Mouse (Mus musculus): ENCODE results near the gene Cdkn2aipnl. TPM values are rescaled to one million over a fixed set of nuclear protein-coding genes. Genes with fewer than 3 reads are reported as not detected.
A peak's percentile ranks its signal among the peaks of the same experiment; 100 is the strongest.

Cdkn2aipnl gene
- total and polyA plus RNA-seq, 3 experiments = 9.9 to 22.2 (median 15.2) TPM

DNA sequence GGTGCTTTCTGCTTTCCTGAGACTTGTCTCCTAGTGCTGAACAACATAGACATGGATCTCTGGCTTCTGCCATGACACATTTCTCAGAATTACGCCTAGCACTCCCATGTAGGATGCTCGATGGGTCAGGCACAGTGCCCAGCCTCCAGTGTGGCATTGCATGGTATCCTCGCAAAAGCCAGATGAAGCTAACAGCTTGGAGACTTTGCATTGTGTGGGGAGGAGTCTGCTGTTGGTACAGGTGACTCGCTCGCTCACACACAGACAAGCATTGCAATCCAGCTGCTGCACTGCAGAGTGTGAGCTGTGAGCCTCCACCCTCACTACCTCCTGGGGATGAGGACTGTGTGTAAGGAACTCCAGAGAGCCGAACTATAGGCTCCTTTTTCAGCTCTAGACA, 21.3 kb upstream of the Cdkn2aipnl start:
- DNase-seq = no peak

DNA sequence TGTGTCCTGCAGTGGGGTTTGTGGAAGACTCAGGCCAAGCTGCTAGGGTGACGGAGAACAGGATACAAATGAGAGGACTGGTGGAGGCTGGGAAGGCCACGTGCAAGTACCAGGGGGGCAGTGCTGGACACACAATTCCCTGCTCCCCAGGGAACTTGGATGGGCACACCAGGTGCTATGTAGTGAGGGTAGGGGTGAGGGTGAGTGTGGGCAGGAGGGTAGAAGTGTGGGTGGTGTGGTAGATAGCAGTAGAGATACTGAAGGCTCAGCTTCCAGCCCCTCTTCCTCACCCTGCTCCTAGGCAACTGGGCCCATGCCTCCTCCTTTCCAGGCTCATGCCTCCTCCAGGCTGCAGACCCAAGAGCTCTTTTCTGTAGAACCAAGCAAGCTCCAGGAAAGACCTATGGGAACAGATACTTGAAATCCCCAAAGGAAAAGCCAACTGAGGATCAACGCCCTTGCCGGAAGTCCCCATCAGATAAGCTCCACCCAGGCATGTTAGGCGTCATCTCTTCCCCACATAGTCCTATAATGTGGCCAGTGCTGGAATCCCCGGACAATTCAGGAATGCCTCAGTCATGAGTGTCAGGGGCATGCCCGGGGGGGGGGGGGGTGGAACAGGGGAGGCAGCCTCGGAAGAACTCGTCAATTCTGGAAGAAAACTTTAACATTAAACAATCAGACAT, 18.2 kb upstream of the Cdkn2aipnl start:
- no peak for DNase-seq

- no peak for DNase-seq
Observed at GRCm38 (mm10) chr11:51949919-51950318, 17.5 kb upstream of the Cdkn2aipnl start.

- no peak for DNase-seq
Observed at GRCm38 (mm10) chr11:51951861-51952420, 15.5 kb upstream of the Cdkn2aipnl start.

DNA sequence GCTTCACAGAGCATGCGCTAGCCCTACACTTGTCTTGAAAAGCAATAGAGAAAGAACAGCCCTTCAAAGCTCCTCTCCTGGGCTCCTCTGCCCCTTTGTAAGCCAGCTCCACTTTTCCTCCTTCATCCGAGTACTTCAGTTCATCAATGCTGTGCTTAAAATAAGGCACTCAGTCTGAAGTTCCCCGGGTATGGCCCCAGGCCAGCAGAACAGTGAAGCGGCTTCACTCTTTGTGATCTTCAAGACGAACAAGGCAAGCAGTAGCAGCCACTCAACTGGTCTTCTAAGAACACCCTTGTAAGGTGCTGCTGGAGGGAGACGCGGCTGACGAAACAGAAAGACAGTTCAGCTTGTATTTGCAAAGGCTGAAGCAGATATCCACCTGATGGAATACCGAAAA, 11.3 kb upstream of the Cdkn2aipnl start:
- no peak for DNase-seq

DNA sequence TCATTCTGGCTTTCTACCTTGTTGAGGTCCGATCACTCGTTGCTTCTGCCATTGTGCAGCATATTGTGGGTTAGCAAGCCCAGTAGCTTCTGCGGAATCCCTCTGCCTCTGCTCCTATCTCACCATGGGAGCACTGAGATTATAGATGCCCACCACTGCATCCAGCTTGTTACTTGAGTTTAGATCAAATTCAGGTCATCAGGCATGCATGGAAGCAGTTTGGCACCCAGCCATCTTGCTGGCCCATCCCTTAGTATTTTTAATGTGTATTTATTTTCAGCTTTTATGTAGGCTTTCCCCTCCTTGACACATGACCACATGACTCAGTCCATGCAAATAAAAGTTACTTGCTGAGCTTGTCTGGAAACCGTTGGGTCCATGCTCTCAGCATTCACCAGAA, 9.7 kb upstream of the Cdkn2aipnl start:
- DNase-seq = no peak

DNA sequence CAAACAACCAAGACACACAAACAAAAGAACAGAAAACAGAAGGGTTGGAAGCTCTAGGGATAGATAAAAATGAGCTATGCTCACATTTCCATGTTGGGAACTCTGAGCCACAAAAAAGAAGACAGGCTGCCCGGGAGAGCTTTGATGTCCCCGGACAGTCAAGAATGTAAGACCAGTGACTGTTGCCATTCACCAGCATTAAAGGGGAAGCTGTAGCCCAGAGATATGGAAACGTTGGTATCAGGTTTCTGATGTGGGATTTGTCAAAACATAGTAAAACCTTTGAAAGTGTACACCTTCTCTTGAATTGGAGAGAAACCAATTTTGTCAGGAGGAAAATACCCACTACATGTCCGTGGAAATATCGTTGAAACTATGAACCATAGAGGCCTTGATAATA, 8.0 kb upstream of the Cdkn2aipnl start:
- DNase-seq = no peak

DNA sequence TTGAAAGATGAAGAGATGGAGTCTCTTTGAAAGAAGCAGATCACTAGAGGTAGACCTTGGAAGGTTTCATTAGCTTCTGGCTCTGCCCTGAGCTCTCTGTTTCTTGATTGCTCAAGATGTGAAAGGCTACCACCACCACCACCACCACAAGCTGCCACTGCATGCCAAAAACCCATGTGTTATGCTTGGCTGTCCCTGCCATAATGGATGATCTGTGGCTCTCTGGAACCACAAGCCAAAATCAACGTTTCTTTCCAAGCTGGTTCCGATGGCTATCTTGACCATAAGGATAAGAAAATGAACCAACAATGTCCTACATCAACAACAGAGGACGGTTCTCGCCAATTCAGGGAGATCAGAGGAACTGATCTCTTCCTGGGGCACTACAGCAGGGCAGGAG, 7.4 kb upstream of the Cdkn2aipnl start:
- DNase-seq = no peak

DNA sequence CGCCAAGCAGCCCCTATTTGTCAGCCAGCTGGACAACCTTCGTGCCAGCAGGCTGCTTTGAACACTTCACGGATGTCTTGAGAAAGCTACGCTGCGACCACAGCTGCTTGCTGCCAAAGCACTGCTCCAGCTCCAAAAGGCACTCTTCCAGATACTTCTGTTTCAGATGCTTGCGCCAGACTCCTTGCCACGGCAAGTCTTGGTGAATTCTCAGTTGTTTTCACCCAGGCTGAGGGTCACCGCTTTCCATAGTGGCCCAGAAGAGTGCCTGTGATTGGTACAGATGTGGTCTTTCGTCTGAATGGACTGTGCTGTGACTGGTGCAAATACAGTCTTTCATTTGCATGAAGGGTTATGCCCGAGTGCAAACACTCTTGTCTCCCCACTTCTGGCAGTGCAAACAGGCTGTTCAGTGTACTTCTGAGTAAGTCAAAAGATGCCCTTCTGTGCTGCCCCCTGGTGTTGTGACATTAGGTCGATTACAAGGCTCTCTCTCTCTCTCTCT, 6.4 kb upstream of the Cdkn2aipnl start:
- DNase-seq = peak; percentile 37

DNA sequence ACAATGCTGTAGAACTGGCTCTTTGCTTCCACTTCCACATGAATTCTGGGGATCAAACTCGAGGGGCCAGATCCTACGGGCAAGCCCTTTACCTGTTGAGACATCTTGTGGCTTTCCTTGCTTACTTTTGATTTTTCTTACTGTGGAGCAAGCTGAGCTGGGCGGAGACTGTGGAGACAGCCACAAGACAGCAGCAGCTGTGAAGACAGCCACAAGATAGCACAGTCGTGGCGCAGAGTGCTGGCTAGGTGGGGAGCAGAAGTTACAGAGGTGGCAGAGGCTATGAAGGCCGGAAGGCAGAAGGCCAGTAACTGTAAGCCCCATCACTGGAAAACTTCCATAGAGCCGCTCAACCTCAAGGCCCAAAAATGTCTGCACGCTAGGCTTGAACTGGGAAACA, 5.7 kb upstream of the Cdkn2aipnl start:
- DNase-seq = no peak

DNA sequence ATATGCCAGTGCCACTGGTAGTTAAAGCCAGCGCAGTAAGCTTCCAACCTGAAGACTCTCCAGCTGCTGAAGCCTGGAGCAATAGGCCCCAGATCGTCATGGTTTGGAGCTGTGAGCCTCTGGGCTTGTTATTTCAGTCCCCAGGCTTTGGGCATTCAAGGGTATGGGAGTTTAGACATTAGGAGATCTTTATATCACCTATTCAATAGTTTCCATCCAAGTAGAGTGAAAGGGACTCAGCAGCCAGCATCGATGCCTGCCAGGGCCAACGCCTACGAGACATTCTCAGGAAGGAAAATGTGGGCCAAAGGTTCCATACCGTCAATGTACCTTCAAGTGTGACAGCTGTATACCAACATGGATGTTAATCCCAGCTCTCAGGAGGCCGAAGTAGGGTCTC, 5.2 kb upstream of the Cdkn2aipnl start:
- no peak for DNase-seq

- DNase-seq = no peak
Observed at GRCm38 (mm10) chr11:51966651-51967050, 810 bp upstream of the Cdkn2aipnl start.

DNA sequence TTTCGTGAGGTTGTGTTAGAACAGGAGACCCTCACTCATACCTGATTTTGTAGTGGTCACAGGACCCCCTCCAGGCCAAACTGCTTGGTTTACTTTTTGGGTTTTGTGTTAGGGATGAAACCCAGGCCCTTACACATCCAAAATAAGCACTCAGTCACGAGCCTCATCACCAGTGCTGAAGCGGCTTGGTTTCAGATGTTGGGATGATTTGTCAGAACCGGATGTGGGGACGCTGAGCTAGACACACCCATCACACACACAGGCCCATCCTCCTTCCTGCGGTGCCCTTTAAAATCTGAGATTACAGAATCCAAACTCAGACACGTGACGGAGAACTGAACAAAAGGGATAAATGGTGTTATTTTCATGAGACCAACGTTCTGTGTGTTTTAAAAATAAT, 1.4 kb downstream of the Cdkn2aipnl start:
- DNase-seq = no peak

GRCm38 (mm10) chr11:51969511-51969910, 2.0 kb downstream of the Cdkn2aipnl start:
- no peak for DNase-seq

DNA sequence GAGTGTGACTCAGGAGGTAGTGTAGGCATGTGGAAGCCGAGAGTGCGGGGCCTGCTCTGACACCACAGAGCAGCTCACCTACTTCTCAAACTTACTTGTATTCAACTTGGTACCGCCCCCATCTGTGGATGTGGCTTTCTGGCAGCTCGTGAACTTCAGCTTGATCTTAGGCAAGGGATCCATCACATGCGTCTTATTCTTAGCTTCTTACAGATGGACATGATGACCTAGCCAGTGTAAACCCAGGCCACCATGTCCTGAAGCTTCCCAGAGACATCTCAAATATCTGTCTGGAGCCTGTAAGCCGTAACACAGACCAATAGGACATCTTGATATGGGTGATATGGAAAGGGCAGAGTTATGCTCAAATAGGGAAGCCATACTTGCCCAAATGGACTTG, 4.2 kb downstream of the Cdkn2aipnl start:
- DNase-seq = no peak

GRCm38 (mm10) chr11:51999611-52000289, 32.3 kb downstream of the Cdkn2aipnl start:
- peak; percentile 84 for DNase-seq

- peak; percentile 96 for DNase-seq
Observed at GRCm38 (mm10) chr11:52000290-52000962, 33.0 kb downstream of the Cdkn2aipnl start, which contains the start of gene Ube2b. Gene Ube2b (minus strand): TSS chr11:52000762.

GRCm38 (mm10) chr11:52001341-52001740, 33.9 kb downstream of the Cdkn2aipnl start:
- DNase-seq = no peak

- no peak for DNase-seq
Observed at GRCm38 (mm10) chr11:52001861-52002260, 34.4 kb downstream of the Cdkn2aipnl start.

DNA sequence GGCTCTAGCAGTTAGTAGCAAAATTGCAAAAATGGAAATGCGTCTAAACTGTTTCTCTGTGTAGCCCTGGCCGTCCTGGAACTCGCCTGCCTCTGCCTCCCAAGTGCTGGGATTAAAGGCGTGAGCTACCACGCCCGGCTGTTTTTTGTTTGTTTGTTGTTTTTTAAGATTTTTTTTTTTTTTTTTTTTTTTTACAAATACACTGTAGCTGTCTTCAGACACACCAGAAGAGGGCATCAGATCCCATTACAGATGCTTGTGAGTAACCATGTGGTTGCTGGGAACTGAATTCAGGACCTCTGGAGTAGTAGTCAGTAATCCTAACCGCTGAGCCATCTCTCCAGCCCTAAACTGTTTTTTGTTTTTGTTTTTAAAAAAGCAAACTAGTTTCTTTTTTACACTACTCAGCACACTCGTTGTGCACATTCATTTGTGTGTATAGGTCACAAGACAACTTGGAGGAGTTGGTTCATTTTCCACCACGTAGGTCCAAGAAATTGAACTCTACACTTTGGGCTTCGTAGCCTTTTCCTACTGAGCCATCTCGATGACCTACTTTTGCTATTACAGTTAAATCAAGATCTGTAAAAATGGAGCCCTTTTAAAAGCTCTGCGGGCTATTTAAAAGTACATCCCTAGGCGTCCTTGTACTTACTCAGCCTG, 35.5 kb downstream of the Cdkn2aipnl start:
- peak; percentile 7 for DNase-seq

- DNase-seq = no peak
Observed at GRCm38 (mm10) chr11:52003505-52003771, 36.0 kb downstream of the Cdkn2aipnl start.

DNA sequence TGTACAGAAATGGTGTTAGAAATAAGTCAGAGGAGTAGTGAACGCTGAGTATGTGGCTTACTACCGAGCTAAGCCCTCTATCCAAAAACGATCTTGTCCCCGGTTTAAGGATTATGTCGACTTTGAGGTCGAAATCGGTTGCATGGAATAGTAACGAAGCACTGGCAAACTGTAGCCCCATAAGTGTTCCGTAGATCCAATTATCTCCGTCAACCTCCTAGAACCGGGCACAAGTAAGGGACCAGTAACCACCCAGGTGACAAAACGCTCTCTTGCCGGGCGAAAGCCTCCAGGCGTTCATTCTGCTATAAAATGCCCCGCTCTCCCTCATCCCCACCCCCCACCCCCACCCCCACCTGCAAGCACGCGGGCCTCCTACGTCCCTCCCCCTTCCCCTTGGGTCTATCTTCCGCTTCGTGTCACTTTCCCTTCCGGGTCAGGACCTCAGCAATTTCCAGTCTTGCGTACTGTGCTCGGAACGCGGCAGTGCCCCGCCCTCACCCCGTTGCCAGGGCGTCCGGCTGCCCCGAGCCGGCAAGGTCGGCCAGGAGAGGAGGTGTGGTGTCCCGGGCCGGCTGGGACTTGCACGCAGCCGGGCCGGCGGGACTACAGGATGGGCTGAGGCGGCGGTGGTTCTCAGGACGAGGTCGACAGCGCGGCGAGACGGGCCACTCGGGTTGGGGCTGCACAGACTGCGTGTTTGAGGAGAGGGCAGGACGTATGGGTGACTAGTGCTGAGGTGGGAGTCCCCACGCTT, 36.5 kb downstream of the Cdkn2aipnl start, which contains the start of gene Cdkl3:
Gene Cdkl3, plus strand, starts transcription at position 450 of the 757 bp plus-strand sequence.
- DNase-seq = peak; percentile 98
